Mouse (Mus musculus): ENCODE measurements around the gene Zfp458.

- TF ChIP-seq POLR2A (IDR thresholded peaks at IDR 0.05; ENCODE audit: extremely low read depth, insufficient read depth, low read length) (no peak), CTCF (IDR thresholded peaks at IDR 0.05; ENCODE audit: low read depth, low read length) (no peak)
Measured at GRCm38 (mm10) chr13:67278314-67278713, at the start of gene Zfp458.
